Mouse (Mus musculus) olfactory bulb, adult 2 months (tissue): ENCODE data around the gene Tnfsf10. TPM values are rescaled to one million over a fixed set of nuclear protein-coding genes. Genes with fewer than 3 reads are reported as not detected.
"Not testable (repeated sequence)": the region's sequence is repeated elsewhere in the genome, so short reads cannot be mapped to it uniquely, and the experiment has no call there.

Experiments used
- H3K27ac ChIP-seq: fragments of 200-500 bp; 2 replicates; pipeline ENCODE4 v1.5.1; 2012; ENCODE audit warnings: low read depth, low read length; ENCODE audit not compliant: insufficient read depth
- H3K4me1 ChIP-seq: fragments of 200-500 bp; 2 replicates; pipeline ENCODE4 v1.6.1; 2012; ENCODE audit warnings: low read length; ENCODE audit not compliant: control insufficient read depth, insufficient read depth
- H3K4me3 ChIP-seq: fragments of 200-500 bp; 2 replicates; pipeline ENCODE4 v1.5.1; 2012; ENCODE audit warnings: mild to moderate bottlenecking, low read depth, low read length, moderate library complexity; ENCODE audit not compliant: insufficient read depth
- CTCF ChIP-seq: fragments of 200-500 bp; IDR thresholded peaks from 2 replicates; pipeline ENCODE4 v1.5.1; 2012; ENCODE audit warnings: low read depth, mild to moderate bottlenecking, low read length, moderate library complexity; ENCODE audit not compliant: insufficient read depth
- POLR2A ChIP-seq: fragments of 200-500 bp; IDR thresholded peaks from 2 replicates; pipeline ENCODE4 v1.6.1; 2012; ENCODE audit warnings: mild to moderate bottlenecking, low read depth, low read length, moderate library complexity; ENCODE audit not compliant: insufficient read depth
- WGBS: fragments of 180-500 bp; shearing (Covaris S2); methylation state at CpG from one replicate; pipeline ENCODE4 v1.1.7; 2018; 5-methylcytosine and 5-hydroxymethylcytosine counted together
- polyA plus RNA-seq: library from polyadenylated mRNA; stranded (reverse); fragments of >200 nt; gene quantifications from 2 replicates; pipeline ENCODE4 v1.2.4, GENCODE M21; 2012; ENCODE audit warnings: low replicate concordance; ENCODE audit not compliant: missing spikeins, insufficient read depth, insufficient read length

The Tnfsf10 gene
- polyA plus RNA-seq: not detected in 2 replicates

GRCm38 (mm10) chr3:27316559-27317287 lies at the start of gene Tnfsf10:
Gene Tnfsf10 (plus strand): TSS chr3:27317028.
- WGBS: 63% methylated on average over 9 of the region's 9 CpGs
- Histone ChIP-seq H3K4me1 (peaks cover 6% of the 10 kb centered on the region), H3K27ac (no peak within 1 kb of the TSS), H3K4me3 (peak within 1 kb of the TSS; percentile 35)
- no peak for TF ChIP-seq POLR2A
- no peak for TF ChIP-seq CTCF

GRCm38 (mm10) chr3:27267327-27267726 lies 49.5 kb upstream of the Tnfsf10 start:
- Histone ChIP-seq H3K4me1 (no peaks in the 10 kb centered on the region), H3K27ac (no peak overlapping the region), H3K4me3 (no peak overlapping the region)
- TF ChIP-seq POLR2A: no peak
- TF ChIP-seq CTCF: no peak
- 91% methylated on average over 5 of the region's 5 CpGs for WGBS

GRCm38 (mm10) chr3:27267887-27268286 lies 48.9 kb upstream of the Tnfsf10 start:
- Histone ChIP-seq H3K4me3 (no peak overlapping the region), H3K27ac (no peak overlapping the region), H3K4me1 (no peaks in the 10 kb centered on the region)
- no peak for TF ChIP-seq POLR2A
- no peak for TF ChIP-seq CTCF
- 67% methylated on average over 4 of the region's 4 CpGs for WGBS

DNA sequence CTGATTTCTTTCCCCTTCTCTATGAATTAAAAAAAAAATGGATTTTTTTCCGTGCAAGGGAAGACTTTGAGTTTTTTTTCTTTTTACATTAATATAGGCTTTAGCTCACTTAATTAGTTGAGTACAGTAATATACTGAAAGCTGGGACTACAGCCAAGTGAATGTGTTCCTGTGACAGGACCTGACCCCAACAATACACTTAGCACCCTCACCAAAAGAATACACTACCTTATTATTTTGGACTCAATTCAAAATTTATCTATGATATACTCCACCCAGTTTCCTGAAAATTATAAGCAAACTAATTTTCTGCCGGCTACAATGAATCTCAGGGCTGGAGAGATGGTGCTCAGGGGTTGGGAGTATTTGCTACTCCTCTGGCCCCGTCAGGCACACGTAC lies 47.7 kb upstream of the Tnfsf10 start:
- Histone ChIP-seq H3K4me3 (no peak overlapping the region), H3K4me1 (no peaks in the 10 kb centered on the region), H3K27ac (no peak overlapping the region)
- 71% methylated on average over 4 of the region's 4 CpGs for WGBS
- TF ChIP-seq POLR2A (no peak), CTCF (no peak)

- 55% methylated on average over 11 of the region's 11 CpGs for WGBS
- no peak overlapping the region for H3K27ac ChIP-seq
Measured at GRCm38 (mm10) chr3:27270160-27270962, 46.5 kb upstream of the Tnfsf10 start.

GRCm38 (mm10) chr3:27272926-27273745 lies 43.7 kb upstream of the Tnfsf10 start:
- no peak overlapping the region for H3K27ac ChIP-seq
- no peak overlapping the region for H3K4me3 ChIP-seq
- no peak for TF ChIP-seq POLR2A
- TF ChIP-seq CTCF: no peak
- 43% methylated on average over 7 of the region's 7 CpGs for WGBS
- no peaks in the 10 kb centered on the region for H3K4me1 ChIP-seq

More at GRCm38 (mm10) chr3:27270160-27270962, 46.5 kb upstream of the Tnfsf10 start:
- Histone ChIP-seq H3K4me3 (no peak overlapping the region), H3K4me1 (no peaks in the 10 kb centered on the region)
- TF ChIP-seq CTCF (no peak), POLR2A (no peak)

GRCm38 (mm10) chr3:27279286-27279925 lies 37.4 kb upstream of the Tnfsf10 start:
- WGBS: 96% methylated on average over 14 of the region's 14 CpGs
- not testable (repeated sequence) for H3K4me3 ChIP-seq, H3K4me1 ChIP-seq, H3K27ac ChIP-seq

GRCm38 (mm10) chr3:27280280-27280749 lies 36.5 kb upstream of the Tnfsf10 start:
- H3K4me1 ChIP-seq: peaks cover 7% of the 10 kb centered on the region
- H3K27ac ChIP-seq: no peak overlapping the region
- H3K4me3 ChIP-seq: no peak overlapping the region
- 52% methylated on average over 11 of the region's 11 CpGs for WGBS
- TF ChIP-seq POLR2A (no peak), CTCF (no peak)
